Mouse (Mus musculus) embryo, embryonic 11 days (tissue): ENCODE data around the gene Atg7.
A peak's percentile ranks its signal among the peaks of the same experiment; 100 is the strongest.
"Not testable (repeated sequence)": the region's sequence is repeated elsewhere in the genome, so short reads cannot be mapped to it uniquely, and the experiment has no call there.

ENCODE experiments used
- DNase-seq: peaks from one replicate; pipeline ENCODE4 v3.0.0-alpha.2; 2015

Gene Atg7

DNA sequence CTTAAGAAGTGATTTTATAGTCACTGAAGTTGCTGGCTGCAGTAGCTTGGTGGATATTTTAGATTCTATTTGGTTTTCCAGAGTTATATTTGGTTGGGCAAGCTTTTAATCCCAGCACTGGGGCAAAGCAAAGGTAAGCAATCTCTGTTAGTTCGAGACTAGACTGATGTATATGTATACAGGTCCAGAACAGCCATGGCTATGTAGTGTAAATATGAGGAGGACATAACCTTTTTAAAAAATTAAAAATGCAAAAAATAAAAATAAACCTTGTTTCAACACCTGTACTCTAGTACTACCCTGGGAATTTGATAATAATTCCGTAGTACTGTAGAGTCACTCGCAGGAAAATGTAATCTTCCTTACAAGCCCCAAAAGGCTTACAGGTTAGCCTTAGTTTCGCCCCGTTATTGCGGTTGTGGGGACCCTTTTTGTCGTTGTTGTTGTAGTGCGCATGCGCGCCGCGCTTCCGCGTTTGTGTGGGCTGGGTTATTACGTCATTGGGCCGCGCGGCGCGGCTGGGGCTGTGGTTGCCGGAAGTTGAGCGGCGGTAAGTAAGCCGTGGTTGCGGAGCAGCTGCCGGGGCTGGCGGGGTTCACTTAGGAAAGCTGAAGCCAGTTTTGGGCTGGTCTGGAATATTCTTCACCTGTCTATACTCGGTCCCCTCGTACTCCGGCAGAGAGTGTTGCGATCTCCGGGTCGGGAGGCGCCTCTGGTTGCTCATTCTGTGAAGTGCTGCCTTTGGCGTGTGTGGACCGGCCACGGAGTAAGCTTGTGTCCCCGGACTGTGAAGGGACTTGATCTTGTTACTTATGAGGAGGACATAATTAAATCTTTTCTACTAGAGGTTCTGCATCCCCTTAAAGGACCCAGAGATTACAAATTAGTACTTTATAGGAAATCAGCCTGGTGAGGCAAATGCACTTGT lies at the start of gene Atg7:
TSS of gene Atg7 (plus strand) at position 497 of the 928 bp plus-strand sequence.
- peak; percentile 96 for DNase-seq

DNA sequence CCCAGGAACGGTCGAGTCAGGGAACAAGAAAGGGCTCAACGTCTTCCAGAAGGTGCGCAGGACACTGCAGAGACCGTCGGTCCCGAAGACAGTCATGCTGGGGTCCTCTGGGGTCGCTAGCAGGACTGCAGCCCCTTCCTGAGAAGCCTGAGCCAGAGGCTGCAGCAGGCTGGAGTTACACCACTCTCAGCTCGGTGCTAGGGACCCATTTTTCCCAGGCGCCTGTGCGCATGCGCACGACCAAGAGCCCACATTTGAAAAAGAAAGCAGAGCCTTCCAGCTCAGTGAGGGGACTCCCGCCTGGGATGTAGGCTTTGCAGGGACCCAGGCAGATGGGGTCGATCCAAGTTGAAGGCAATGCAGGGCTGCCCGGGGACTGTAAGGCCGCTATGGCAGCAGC lies 28.8 kb upstream of the Atg7 start:
- not testable (repeated sequence) for DNase-seq

DNA sequence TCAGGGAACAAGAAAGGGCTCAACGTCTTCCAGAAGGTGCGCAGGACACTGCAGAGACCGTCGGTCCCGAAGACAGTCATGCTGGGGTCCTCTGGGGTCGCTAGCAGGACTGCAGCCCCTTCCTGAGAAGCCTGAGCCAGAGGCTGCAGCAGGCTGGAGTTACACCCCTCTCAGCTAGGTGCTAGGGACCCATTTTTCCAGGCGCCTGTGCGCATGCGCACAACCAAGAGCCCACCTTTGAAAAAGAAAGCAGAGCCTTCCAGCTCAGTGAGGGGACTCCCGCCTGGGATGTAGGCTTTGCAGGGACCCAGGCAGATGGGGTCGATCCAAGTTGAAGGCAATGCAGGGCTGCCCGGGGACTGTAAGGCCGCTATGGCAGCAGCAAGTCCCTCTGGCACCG lies 9.0 kb upstream of the Atg7 start:
- not testable (repeated sequence) for DNase-seq

- no peak for DNase-seq
Observed at GRCm38 (mm10) chr6:114643716-114644115, 819 bp downstream of the Atg7 start.

- DNase-seq = no peak
Observed at GRCm38 (mm10) chr6:114644531-114644930, 1.6 kb downstream of the Atg7 start.

- no peak for DNase-seq
Observed at GRCm38 (mm10) chr6:114646201-114646600, 3.3 kb downstream of the Atg7 start.

- DNase-seq = no peak
Observed at GRCm38 (mm10) chr6:114647011-114647410, 4.1 kb downstream of the Atg7 start.

GRCm38 (mm10) chr6:114648352-114649030 lies 5.6 kb downstream of the Atg7 start:
- no peak for DNase-seq

- peak; percentile 36 for DNase-seq
Observed at GRCm38 (mm10) chr6:114652209-114652608, 9.3 kb downstream of the Atg7 start.

- no peak for DNase-seq
Observed at GRCm38 (mm10) chr6:114656826-114657600, 14.1 kb downstream of the Atg7 start.

- DNase-seq = no peak
Observed at GRCm38 (mm10) chr6:114657807-114658206, 14.9 kb downstream of the Atg7 start.

DNA sequence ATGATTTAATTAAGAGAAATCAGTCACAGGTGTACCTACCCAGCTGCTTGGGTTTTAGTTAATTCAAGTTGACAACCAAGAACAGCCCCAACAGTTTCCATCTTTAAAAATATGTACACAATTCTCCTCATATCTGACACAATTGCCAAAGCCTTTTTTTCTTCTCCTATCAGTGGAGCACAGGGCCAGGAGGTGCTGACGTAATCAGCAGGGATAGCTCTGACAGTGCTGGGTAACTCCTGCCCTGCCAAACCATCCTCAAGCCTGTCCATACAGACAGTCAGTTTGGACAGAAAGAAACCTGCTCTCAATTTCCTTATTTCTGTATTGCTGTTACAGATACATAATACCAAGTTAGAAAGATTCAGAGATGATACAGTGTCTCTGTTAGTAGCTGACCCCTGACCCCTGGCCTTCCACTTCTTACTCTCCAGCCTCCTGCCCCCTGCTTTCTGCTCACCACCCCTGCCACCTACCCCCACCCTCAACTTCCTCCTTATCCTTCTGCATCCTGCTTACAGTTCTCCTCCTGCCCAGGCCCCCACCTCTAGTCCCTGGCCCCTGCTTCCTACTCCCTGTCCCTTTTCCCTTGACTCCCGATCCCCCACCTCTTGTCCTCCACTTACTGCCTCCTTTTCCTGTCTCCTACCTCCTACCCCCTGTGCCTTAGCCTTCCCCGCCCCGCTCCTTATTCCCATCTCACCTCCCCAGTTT lies 16.5 kb downstream of the Atg7 start:
- no peak for DNase-seq

GRCm38 (mm10) chr6:114659992-114660800 lies 17.3 kb downstream of the Atg7 start:
- DNase-seq = no peak

GRCm38 (mm10) chr6:114663707-114664106 lies 20.8 kb downstream of the Atg7 start:
- no peak for DNase-seq

- DNase-seq = no peak
Observed at GRCm38 (mm10) chr6:114664716-114665115, 21.8 kb downstream of the Atg7 start.

- no peak for DNase-seq
Observed at GRCm38 (mm10) chr6:114667518-114667917, 24.6 kb downstream of the Atg7 start.

GRCm38 (mm10) chr6:114674771-114675170 lies 31.9 kb downstream of the Atg7 start:
- no peak for DNase-seq

DNA sequence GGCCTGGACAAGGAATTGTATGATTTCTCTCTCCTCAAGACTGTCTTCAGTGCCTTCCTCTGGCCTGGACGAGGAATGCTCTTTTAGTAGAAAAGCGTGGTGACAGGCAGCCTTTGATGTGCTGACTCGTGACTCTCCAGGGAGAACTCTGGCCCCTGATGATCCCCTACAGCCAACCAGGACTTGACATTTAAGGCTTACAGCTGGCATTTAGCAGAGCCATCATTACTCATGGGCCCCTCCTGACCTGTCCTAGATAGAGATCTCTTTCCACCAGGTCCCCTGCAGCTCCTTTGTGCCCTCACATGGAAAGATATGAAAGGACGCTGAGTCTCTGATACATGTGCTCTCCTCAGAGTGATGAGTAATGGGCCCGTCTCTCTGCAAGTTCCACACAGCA lies 33.2 kb downstream of the Atg7 start:
- DNase-seq = no peak

DNA sequence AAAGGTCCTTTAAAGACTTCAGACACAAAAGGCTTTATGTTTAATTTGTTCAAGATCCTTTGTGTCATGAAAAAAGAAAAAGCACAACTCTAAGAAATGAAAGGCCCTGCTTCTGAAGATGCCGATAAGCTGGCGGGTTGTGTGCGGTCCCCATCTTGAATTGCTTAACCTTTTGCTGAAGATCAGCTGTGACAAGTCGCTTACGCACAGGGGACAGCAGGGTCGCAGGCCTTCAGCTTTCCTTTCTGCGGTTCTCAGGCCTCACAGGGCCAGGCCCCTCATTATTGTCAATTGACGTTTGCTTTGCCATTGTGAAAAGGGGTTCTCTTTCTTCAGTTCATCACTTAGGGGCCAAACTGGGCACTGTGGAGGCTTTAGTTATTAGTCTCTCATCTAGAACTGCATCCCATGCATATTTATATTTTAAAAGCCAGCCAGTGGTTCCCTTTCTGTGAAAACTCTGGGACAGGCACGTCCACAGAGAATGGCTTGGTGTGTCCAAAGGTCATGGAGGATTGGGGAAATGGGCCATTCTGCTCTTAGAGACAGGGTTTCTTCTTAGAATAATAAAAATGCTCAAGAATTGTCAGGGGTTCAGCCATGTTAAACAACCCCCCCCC lies 39.3 kb downstream of the Atg7 start:
- peak; percentile 49 for DNase-seq

- no peak for DNase-seq
Observed at GRCm38 (mm10) chr6:114683741-114684140, 40.8 kb downstream of the Atg7 start.

GRCm38 (mm10) chr6:114684407-114684806 lies 41.5 kb downstream of the Atg7 start:
- DNase-seq = no peak
